Mouse (Mus musculus) E14TG2a.4 (cell line): ENCODE results near the gene Serpine1.

Source experiments
- CTCF ChIP-seq: conservative IDR thresholded peaks from 2 replicates; pipeline ENCODE4 v1.5.1; 2014; ENCODE audit warnings: low read length
- NANOG ChIP-seq: IDR thresholded peaks from 2 replicates; pipeline ENCODE4 v1.6.1; 2014; ENCODE audit warnings: borderline replicate concordance, low read length, mixed read lengths
- POU5F1 ChIP-seq: IDR thresholded peaks from 2 replicates; pipeline ENCODE4 v1.6.1; 2014; ENCODE audit warnings: low read length, borderline replicate concordance

DNA sequence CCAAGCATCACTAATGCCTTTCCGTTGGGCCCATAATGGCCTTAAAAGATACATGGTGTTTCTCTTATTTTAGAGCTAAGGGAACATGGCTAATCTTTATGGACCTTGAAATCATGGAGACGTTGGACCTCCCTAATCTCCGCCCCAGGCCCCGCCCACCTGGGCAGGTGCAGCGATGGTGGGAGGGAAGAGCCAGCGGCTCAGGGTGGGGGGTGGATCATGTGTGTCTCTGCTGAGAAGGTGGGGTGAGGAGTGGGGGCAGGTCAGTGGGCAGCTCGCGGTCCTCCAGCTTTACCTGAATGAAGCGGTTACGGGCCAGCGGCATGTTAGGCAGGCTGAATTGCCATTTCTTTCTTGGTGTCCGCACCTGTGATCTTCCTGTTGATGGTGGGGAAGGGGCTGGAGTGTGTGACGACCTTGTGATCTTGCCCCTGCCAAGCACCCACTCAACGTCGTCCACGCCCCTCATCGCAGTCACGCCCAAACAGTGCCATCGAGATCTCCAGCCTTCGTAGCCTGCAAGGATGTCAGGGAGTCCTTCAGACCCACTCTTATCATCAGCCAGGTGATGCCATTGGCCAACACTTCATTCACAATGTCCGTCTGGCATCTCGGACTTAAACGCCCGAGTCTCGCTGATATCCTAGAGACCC is 38.0 kb upstream of the Serpine1 start:
- TF ChIP-seq CTCF (no peak), NANOG (no peak), POU5F1 (no peak)
